Mouse (Mus musculus) embryonic fibroblast, embryonic 13.5 days (primary cell): Measurements from ENCODE around the gene Pjvk.

Source experiments
- CTCF ChIP-seq: IDR thresholded peaks from 2 replicates; pipeline ENCODE4 v1.5.1; 2011; ENCODE audit warnings: mild to moderate bottlenecking, control low read depth, low read length, moderate library complexity, borderline replicate concordance; ENCODE audit not compliant: insufficient read depth
- POLR2A ChIP-seq: IDR thresholded peaks from 2 replicates; pipeline ENCODE4 v1.6.1; 2011; ENCODE audit warnings: low read depth, mild to moderate bottlenecking, control low read depth, low read length, moderate library complexity

- no peak for TF ChIP-seq CTCF
- TF ChIP-seq POLR2A: no peak
These were observed 7.7 kb downstream of the Pjvk start for GRCm38 (mm10) chr2:76655982-76656381.
